Mouse (Mus musculus): ENCODE data around the gene Frs2.

DNA sequence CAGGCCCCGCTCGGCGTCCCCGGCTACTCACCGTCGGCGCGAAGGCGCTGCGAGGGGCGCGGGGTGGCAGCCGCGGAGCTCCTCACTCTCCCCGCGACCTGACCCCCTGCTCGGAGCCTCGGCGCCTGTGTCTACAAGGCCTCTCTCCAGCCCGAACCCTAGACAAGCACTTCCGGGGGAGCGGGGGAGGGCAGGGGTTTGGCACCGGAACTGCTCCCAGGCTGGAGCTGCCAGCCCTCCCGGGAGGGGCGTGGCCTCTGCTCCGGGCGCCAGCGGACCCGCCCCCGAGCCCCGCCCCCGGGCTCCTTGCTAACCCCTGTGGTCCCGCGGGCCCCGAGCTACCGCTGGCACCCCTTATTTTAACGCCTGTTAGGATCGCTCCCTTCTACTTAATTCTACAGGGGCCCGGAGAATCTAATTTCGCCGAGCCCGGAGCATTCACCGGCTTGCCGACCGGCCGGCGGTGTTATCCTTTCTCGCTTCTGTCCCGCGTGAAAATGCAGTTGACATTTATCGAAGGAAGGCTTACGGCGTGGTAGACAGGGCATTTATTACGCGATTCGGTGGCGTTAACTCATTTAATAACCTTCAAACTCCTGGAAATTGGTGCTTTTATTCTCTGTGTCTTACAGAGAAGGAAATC, at the start of gene Frs2:
- TF ChIP-seq POLR2A (IDR thresholded peaks at IDR 0.05; ENCODE audit: borderline replicate concordance, control insufficient read depth, low read depth, low read length) = peak; percentile 89
- no peak for TF ChIP-seq CTCF (IDR thresholded peaks at IDR 0.05; ENCODE audit: control insufficient read depth, insufficient read depth, low read length)
